Mouse (Mus musculus) myocyte (in vitro differentiated cells): ENCODE results near the gene Hebp2. TPM values are rescaled to one million over a fixed set of nuclear protein-coding genes. Genes with fewer than 3 reads are reported as not detected.

Experiments
- H3K27me3 ChIP-seq: one replicate; pipeline ENCODE4 v1.6.1; 2011; ENCODE audit not compliant: control insufficient read depth, insufficient read depth, insufficient read length
- H3K36me3 ChIP-seq: one replicate; pipeline ENCODE4 v1.6.1; 2011; ENCODE audit not compliant: control insufficient read depth, insufficient read depth
- H3K4me2 ChIP-seq: one replicate; pipeline ENCODE4 v1.6.1; 2011; ENCODE audit warnings: low read depth, control low read depth
- H3K4me3 ChIP-seq: one replicate; pipeline ENCODE4 v1.5.1; 2011; ENCODE audit warnings: mild to moderate bottlenecking, control low read depth, moderate library complexity
- H3K79me2 ChIP-seq: one replicate; pipeline ENCODE4 v1.6.1; 2011; ENCODE audit not compliant: control insufficient read depth, insufficient read depth
- H3ac ChIP-seq: one replicate; pipeline ENCODE4 v1.6.1; 2011; ENCODE audit not compliant: control insufficient read depth, insufficient read length
- CEBPB ChIP-seq: IDR thresholded peaks from 2 replicates; pipeline ENCODE4 v1.6.1; 2011; ENCODE audit warnings: mild to moderate bottlenecking, moderate library complexity; ENCODE audit not compliant: poor library complexity, insufficient read depth, severe bottlenecking
- E2F4 ChIP-seq: IDR thresholded peaks from one replicate; pipeline ENCODE4 v1.6.1; 2011; ENCODE audit warnings: mild to moderate bottlenecking, control low read depth, moderate library complexity; ENCODE audit not compliant: insufficient read depth
- MAX ChIP-seq: IDR thresholded peaks from one replicate; pipeline ENCODE4 v1.6.1; 2011; ENCODE audit warnings: low read depth, mild to moderate bottlenecking, control low read depth
- MYOD1 ChIP-seq, 3 experiments: IDR thresholded peaks; one replicate each; pipeline ENCODE4 v1.6.1; 2011; ENCODE audit warnings: control low read depth in 2 of 3, low read depth in 2 of 3, mild to moderate bottlenecking in 2 of 3, moderate library complexity in 1 of 3; ENCODE audit not compliant: insufficient read length in 2 of 3, control insufficient read depth in 1 of 3
- MYOG ChIP-seq, 3 experiments: IDR thresholded peaks; one replicate each; pipeline ENCODE4 v1.6.1; 2011; ENCODE audit warnings: control low read depth in 2 of 3, low read depth in 2 of 3, mild to moderate bottlenecking in 2 of 3; ENCODE audit not compliant: insufficient read length in 2 of 3, control insufficient read depth in 1 of 3, insufficient read depth in 1 of 3
- POLR2A ChIP-seq: IDR thresholded peaks from one replicate; pipeline ENCODE4 v1.6.1; 2011; ENCODE audit warnings: low read depth, mild to moderate bottlenecking, control low read depth, moderate library complexity; ENCODE audit not compliant: insufficient read length
- POLR2AphosphoS2 ChIP-seq: IDR thresholded peaks from one replicate; pipeline ENCODE4 v1.6.1; 2011; ENCODE audit warnings: low read depth, control low read depth; ENCODE audit not compliant: insufficient read length
- REST ChIP-seq: IDR thresholded peaks from one replicate; pipeline ENCODE4 v1.6.1; 2011; ENCODE audit warnings: mild to moderate bottlenecking, control low read depth, moderate library complexity; ENCODE audit not compliant: insufficient read depth, insufficient read length
- SRF ChIP-seq: IDR thresholded peaks from one replicate; pipeline ENCODE4 v1.6.1; 2011; ENCODE audit warnings: low read depth; ENCODE audit not compliant: control insufficient read depth, insufficient read length
- TCF12 ChIP-seq: IDR thresholded peaks from one replicate; pipeline ENCODE4 v1.6.1; 2011; ENCODE audit warnings: mild to moderate bottlenecking, control low read depth; ENCODE audit not compliant: poor library complexity, insufficient read depth, severe bottlenecking
- TCF3 ChIP-seq: IDR thresholded peaks from one replicate; pipeline ENCODE4 v1.6.1; 2011; ENCODE audit warnings: low read depth, control low read depth; ENCODE audit not compliant: insufficient read length
- USF1 ChIP-seq: IDR thresholded peaks from one replicate; pipeline ENCODE4 v1.6.1; 2011; ENCODE audit warnings: low read depth, mild to moderate bottlenecking, control low read depth, moderate library complexity
- polyA plus RNA-seq: library from polyadenylated mRNA; unstranded; fragments of >200 nt; fragmentation: generic; extraction: Trizol; gene quantifications from one replicate; pipeline ENCODE4 v1.2.1, GENCODE M21; 2012; ENCODE audit warnings: missing spikeins

Hebp2 gene
- polyA plus RNA-seq, 1 experiment, result 9.7 TPM

GRCm38 (mm10) chr10:18494249-18494648 is 51.6 kb downstream of the Hebp2 start:
- TF ChIP-seq CEBPB, result no peak
- TF ChIP-seq REST, result no peak
- no peak for TF ChIP-seq MYOD1 (IDR thresholded peaks at IDR 0.05; ENCODE audit: control insufficient read depth in 1 of 3, insufficient read length in 2 of 3, low read depth in 2 of 3)
- no peak for TF ChIP-seq TCF3
- Histone ChIP-seq H3ac (no peak overlapping the region), H3K79me2 (no peaks in the 10 kb centered on the region)

GRCm38 (mm10) chr10:18493010-18493894 is 52.6 kb downstream of the Hebp2 start:
- Histone ChIP-seq H3K79me2 (no peaks in the 10 kb centered on the region), H3K4me2 (no peak overlapping the region), H3K36me3 (no peaks in the 10 kb centered on the region), H3K4me3 (no peak overlapping the region), H3K27me3 (no peaks in the 10 kb centered on the region), H3ac (no peak overlapping the region)
- TF ChIP-seq POLR2AphosphoS2 (no peak), MYOD1 (IDR thresholded peaks at IDR 0.05; ENCODE audit: control insufficient read depth in 1 of 3, insufficient read length in 2 of 3, low read depth in 2 of 3) (no peak), USF1 (no peak), SRF (no peak), REST (no peak), MYOG (IDR thresholded peaks at IDR 0.05; ENCODE audit: control insufficient read depth in 1 of 3, insufficient read depth in 1 of 3, insufficient read length in 2 of 3, low read depth in 2 of 3) (no peak), CEBPB (no peak), TCF12 (no peak), MAX (no peak), TCF3 (no peak), POLR2A (no peak), E2F4 (no peak)

More at GRCm38 (mm10) chr10:18494249-18494648, 51.6 kb downstream of the Hebp2 start:
- Histone ChIP-seq H3K4me3 (no peak overlapping the region), H3K4me2 (no peak overlapping the region), H3K36me3 (no peaks in the 10 kb centered on the region), H3K27me3 (no peaks in the 10 kb centered on the region)

- Histone ChIP-seq H3K79me2 (no peaks in the 10 kb centered on the region), H3ac (no peak overlapping the region), H3K4me2 (no peak overlapping the region), H3K27me3 (no peaks in the 10 kb centered on the region), H3K4me3 (no peak overlapping the region), H3K36me3 (no peaks in the 10 kb centered on the region)
- no peak for TF ChIP-seq TCF3
- TF ChIP-seq POLR2AphosphoS2, result no peak
- TF ChIP-seq POLR2A, result no peak
- no peak for TF ChIP-seq MYOD1 (IDR thresholded peaks at IDR 0.05; ENCODE audit: control insufficient read depth in 1 of 3, insufficient read length in 2 of 3, low read depth in 2 of 3)
- no peak for TF ChIP-seq E2F4
- TF ChIP-seq MAX, result no peak
- TF ChIP-seq SRF, result no peak
- TF ChIP-seq USF1, result no peak
- no peak for TF ChIP-seq REST
- TF ChIP-seq TCF12, result no peak
- no peak for TF ChIP-seq MYOG (IDR thresholded peaks at IDR 0.05; ENCODE audit: control insufficient read depth in 1 of 3, insufficient read depth in 1 of 3, insufficient read length in 2 of 3, low read depth in 2 of 3)
- no peak for TF ChIP-seq CEBPB
These were observed 53.9 kb downstream of the Hebp2 start for GRCm38 (mm10) chr10:18491952-18492351.

GRCm38 (mm10) chr10:18489936-18490335 is 55.9 kb downstream of the Hebp2 start:
- H3K79me2 ChIP-seq, result no peaks in the 10 kb centered on the region
- H3K4me2 ChIP-seq, result no peak overlapping the region
- no peaks in the 10 kb centered on the region for H3K27me3 ChIP-seq
- no peaks in the 10 kb centered on the region for H3K36me3 ChIP-seq
- H3ac ChIP-seq, result no peak overlapping the region
- no peak overlapping the region for H3K4me3 ChIP-seq
- TF ChIP-seq MYOG (IDR thresholded peaks at IDR 0.05; ENCODE audit: control insufficient read depth in 1 of 3, insufficient read depth in 1 of 3, insufficient read length in 2 of 3, low read depth in 2 of 3) (no peak), TCF12 (no peak), POLR2A (no peak), SRF (no peak), REST (no peak), MAX (no peak), MYOD1 (IDR thresholded peaks at IDR 0.05; ENCODE audit: control insufficient read depth in 1 of 3, insufficient read length in 2 of 3, low read depth in 2 of 3) (no peak), E2F4 (no peak), TCF3 (no peak), CEBPB (no peak), POLR2AphosphoS2 (no peak), USF1 (no peak)

Other genes starting within 250 kb of the Hebp2 start
- gene Nhsl1, start 227.1 kb downstream of the Hebp2 start, polyA plus RNA-seq, result 5.4 TPM
- not detected for gene Arfgef3, start 197.9 kb upstream of the Hebp2 start, polyA plus RNA-seq
- gene Gm4922, start 240.7 kb upstream of the Hebp2 start, polyA plus RNA-seq, result not detected